Mouse (Mus musculus): ENCODE measurements around the gene Lrrc19.

- no peak for TF ChIP-seq CTCF (IDR thresholded peaks at IDR 0.05; ENCODE audit: low read depth, low read length)
- no peak for TF ChIP-seq TAL1 (conservative IDR thresholded peaks at IDR 0.05; ENCODE audit: low read depth, low read length)
- TF ChIP-seq GATA1 (IDR thresholded peaks at IDR 0.05; ENCODE audit: borderline replicate concordance, low read length): no peak
- no peak for TF ChIP-seq GATA2 (IDR thresholded peaks at IDR 0.05; ENCODE audit: borderline replicate concordance, low read depth, low read length)
- TF ChIP-seq POLR2AphosphoS5 (IDR thresholded peaks at IDR 0.05; ENCODE audit: insufficient replicate concordance, low read depth, low read length): no peak
Measured at GRCm38 (mm10) chr4:94669718-94670117, 19.8 kb upstream of the Lrrc19 start.

Measured in G1E (cell line).